Mouse (Mus musculus) brain, embryonic 14.5 days (tissue): ENCODE measurements at regions not wholly inside any gene's neighbourhood (a gene's known extent, or its start where the extent isn't known, plus 50 kb on each side); places are given as distances from the start of the nearest gene placed in this dataset.
A peak's percentile ranks its signal among the peaks of the same experiment; 100 is the strongest.

ENCODE experiments used
- DNase-seq: peaks from one replicate; pipeline ENCODE4 v3.0.0-alpha.2; 2011; ENCODE audit warnings: low read depth
- CTCF ChIP-seq: fragments of 200-500 bp; IDR thresholded peaks from 2 replicates; pipeline ENCODE4 v1.5.1; 2012; ENCODE audit warnings: inconsistent platforms, mild to moderate bottlenecking, moderate library complexity, borderline replicate concordance; ENCODE audit not compliant: insufficient read depth, insufficient read length; ENCODE audit errors: extremely low read depth
- POLR2A ChIP-seq: fragments of 200-500 bp; IDR thresholded peaks from 2 replicates; pipeline ENCODE4 v1.6.1; 2012; ENCODE audit warnings: mild to moderate bottlenecking, inconsistent platforms, borderline replicate concordance; ENCODE audit not compliant: poor library complexity, insufficient read depth, insufficient read length, severe bottlenecking; ENCODE audit errors: extremely low read depth

- no peak for TF ChIP-seq POLR2A
- TF ChIP-seq CTCF = no peak
- DNase-seq = no peak
Measured at GRCm38 (mm10) chr4:90003413-90003812, 215.2 kb upstream of the Zfp352 start.

- DNase-seq = no peak
- TF ChIP-seq POLR2A = no peak
- TF ChIP-seq CTCF = no peak
Measured at GRCm38 (mm10) chr4:90003898-90004297, 214.7 kb upstream of the Zfp352 start.

- no peak for TF ChIP-seq CTCF
- no peak for TF ChIP-seq POLR2A
- DNase-seq = peak; percentile 20
Measured at GRCm38 (mm10) chr4:90012723-90013122, 205.9 kb upstream of the Zfp352 start.

GRCm38 (mm10) chr4:90014203-90014602 lies 204.4 kb upstream of the Zfp352 start:
- no peak for TF ChIP-seq POLR2A
- no peak for TF ChIP-seq CTCF
- peak; percentile 53 for DNase-seq
